Mouse (Mus musculus): ENCODE measurements at regions not wholly inside any gene's neighbourhood (a gene's known extent, or its start where the extent isn't known, plus 50 kb on each side); places are given as distances from the start of the nearest gene placed in this dataset.

DNA sequence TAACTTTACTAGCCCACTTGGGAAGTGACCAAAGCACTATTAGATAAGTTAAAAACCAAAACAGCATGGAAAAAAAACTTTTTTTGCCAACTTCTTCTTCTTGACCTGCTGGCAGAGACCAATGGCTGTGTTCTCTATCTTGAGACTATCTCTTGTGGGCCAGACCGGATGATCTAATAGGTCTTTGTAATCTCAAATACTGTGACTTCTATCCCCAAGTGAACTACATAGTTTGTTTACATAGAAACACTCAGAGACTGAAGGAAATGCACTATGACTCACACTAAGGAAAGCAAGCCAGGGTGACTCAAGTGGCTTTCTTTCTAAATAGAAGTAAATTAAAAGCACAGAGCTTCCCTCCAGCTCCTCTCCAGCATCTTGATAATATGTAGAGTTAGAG is 384.3 kb upstream of the Ubash3b start:
- ATAC-seq = no peak

DNA sequence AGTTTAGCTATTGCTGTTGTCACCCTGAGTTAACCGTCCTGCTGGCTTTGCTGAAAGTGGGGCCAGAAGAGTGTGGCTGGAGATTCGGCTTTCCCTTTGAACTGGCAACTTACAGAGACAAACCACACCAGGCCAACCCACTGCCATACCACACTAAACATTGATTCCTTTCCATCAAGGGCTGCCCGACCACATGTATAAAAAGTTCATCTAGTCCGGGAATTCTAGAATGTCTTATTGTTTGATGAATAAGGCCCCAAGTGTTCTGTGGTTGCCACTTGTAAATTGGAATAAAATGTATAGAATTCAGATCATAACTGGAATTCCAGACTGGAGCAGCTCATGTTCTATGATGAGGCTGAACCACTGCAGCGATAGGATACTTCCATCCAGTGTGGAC is 381.0 kb upstream of the Ubash3b start:
- no peak for ATAC-seq

DNA sequence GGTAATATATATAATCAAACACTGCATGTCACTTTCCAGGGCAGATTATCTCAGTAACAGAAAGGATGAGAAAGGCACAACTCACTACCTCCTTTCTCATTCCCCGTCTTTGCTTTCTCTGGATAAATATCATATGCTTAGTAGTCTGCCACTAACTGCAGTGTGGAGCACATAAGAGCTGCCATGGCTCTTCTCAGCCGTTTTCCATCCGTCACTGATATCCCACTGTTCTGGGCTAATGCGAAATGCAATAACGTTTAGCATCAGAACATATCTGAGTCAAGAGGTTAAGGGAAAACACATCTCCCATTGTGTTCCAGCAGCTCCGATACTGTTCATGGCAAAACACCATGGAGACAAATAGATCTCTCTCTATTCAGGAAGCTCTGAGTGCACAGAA is 379.8 kb upstream of the Ubash3b start:
- ATAC-seq = no peak

GRCm38 (mm10) chr9:41532786-41533185 is 371.3 kb upstream of the Ubash3b start:
- ATAC-seq = no peak

DNA sequence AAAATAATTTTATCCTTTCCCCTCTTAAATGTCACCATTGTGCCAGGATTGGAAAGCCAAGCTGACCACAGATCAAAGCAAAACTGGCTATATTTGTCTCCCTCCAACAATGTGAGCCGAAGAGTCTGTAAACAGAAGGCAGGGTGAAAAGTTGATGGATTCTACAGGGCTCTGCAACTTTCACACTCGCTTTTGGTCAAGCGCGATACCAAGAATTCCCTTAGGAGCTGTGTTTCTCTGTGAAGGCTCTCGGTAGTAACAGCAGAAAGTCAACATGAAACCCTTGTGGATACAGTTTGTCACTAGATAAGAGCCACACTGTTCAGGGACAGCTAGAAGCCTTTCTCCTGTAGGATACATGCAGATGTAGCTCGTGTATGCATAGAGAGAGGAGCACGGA is 370.8 kb upstream of the Ubash3b start:
- ATAC-seq = no peak

DNA sequence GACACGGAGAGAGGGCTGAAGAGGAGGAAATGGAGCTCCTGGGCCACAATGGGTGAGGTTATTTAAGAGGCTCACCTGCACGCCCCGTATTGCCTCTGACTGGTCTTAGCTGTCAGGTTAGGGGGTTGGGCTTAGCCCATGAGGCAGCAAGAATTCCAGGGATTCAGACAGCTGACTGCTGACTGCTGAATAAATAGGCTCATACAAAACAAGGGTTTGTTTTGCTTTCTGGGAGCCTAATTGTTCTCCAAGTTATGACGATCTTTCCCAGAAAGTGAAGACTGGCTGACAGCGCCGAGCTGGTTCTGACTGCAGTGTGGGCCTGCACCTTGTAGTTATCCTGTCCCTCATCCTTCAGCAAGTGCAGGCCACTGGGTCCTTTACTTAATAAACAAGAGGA is 370.1 kb upstream of the Ubash3b start:
- ATAC-seq = no peak

GRCm38 (mm10) chr9:41526126-41526525 is 364.6 kb upstream of the Ubash3b start:
- no peak for ATAC-seq

- ATAC-seq = no peak
Observed at GRCm38 (mm10) chr9:41525534-41525933, 364.0 kb upstream of the Ubash3b start.

GRCm38 (mm10) chr9:41524591-41524990 is 363.1 kb upstream of the Ubash3b start:
- ATAC-seq = no peak

- no peak for ATAC-seq
Observed at GRCm38 (mm10) chr9:41523969-41524368, 362.5 kb upstream of the Ubash3b start.

DNA sequence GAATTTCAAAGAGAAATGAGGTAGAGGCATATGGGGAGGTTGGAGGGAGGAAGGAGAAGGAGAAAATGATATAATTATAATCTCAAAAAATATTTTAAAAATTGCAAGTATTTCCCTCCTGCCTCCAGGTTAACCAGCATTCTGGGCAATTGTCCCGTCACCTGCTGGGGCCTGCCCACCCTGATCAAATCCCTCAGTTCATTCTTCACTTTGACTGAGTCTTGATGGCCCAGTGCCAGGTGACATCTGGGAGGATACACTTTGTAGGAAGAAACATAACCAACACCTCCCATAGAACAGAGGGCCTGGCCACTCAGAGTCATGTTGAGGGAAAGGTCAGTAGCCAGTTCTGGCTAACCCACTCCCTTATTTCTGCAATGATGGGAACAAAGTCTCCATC is 360.8 kb upstream of the Ubash3b start:
- ATAC-seq = no peak

- ATAC-seq = no peak
Observed at GRCm38 (mm10) chr9:41517787-41518186, 356.3 kb upstream of the Ubash3b start.

- ATAC-seq = no peak
Observed at GRCm38 (mm10) chr9:41517053-41517696, 355.7 kb upstream of the Ubash3b start.

DNA sequence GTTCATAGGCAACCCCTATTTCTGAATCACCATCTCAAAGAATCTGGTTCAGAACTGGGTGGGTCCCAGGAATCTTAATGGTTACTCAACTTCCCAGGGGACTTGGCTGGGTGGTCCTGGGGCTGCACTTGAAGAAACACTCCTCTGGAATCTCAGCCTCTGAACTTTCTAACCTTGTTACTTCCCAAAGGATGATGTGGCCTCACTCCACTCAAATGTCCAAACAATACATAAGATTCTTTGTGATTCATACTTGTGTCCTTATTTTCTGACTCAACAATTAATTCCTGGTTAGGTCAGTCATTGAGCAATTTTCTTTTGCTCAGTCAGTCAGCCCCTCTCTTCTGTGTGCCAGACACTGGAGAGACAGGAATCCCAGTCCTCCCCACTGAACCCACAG is 353.7 kb upstream of the Ubash3b start:
- ATAC-seq = no peak

DNA sequence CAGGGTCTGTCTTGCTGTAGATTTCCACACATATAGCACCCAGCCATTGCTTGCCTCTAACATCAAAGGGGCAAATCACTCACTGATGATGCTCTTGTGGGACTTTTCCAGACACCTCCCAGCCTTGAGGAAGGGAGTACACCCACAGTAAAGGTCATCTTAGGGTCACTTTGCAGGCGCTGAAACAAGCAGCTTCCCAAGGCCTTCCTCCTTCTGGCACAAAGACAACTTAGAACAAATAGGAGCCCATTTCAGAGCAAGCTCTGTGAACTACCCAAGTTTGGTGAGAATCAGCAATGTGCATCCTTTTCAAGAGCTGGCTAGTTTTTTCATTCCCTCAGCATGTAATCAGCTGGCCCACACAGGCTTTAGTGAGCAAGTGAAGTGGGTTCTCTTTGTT is 352.2 kb upstream of the Ubash3b start:
- ATAC-seq = no peak

GRCm38 (mm10) chr9:41509597-41509996 is 348.1 kb upstream of the Ubash3b start:
- ATAC-seq = no peak

- no peak for ATAC-seq
Observed at GRCm38 (mm10) chr9:41508746-41509145, 347.2 kb upstream of the Ubash3b start.

DNA sequence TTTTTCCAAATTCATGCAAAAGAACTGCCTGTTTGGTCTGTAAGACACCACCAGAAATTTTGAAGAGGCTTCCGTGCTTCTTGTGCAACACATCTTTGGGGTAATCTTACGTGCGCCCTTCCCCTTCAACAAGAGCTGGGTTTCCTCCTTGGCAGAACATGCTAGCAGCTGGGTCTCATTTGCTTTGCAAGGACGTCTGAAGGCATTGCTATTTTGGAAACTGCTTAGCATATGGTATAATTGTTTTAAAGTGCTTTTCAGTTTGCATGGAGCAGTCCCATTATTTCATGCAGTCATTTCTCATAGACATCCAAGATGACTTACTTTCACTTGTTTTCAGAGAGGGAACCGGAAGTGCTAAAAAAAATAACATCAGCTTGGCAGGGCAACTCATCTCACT is 336.8 kb upstream of the Ubash3b start:
- no peak for ATAC-seq

- ATAC-seq = no peak
Observed at GRCm38 (mm10) chr9:41490112-41490511, 328.6 kb upstream of the Ubash3b start.

DNA sequence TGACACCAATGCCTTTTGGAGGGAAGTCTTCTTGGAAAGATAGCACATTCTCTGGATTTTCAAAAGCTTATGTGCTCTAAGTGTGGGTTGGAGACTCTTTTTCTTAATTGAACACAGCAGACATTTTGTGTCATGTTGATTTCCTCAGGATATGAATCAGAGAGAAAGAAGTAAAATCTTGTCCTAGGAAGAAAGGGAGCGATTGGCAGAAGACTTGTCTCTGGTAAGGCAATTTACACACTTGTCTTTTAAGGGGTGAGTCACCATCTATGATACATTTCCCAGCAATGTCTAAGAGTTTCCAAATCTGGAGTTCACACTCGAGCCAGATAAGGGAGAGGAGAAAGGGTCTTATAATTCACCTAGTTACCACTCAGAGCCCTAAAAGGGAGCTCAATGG is 326.5 kb upstream of the Ubash3b start:
- no peak for ATAC-seq

DNA sequence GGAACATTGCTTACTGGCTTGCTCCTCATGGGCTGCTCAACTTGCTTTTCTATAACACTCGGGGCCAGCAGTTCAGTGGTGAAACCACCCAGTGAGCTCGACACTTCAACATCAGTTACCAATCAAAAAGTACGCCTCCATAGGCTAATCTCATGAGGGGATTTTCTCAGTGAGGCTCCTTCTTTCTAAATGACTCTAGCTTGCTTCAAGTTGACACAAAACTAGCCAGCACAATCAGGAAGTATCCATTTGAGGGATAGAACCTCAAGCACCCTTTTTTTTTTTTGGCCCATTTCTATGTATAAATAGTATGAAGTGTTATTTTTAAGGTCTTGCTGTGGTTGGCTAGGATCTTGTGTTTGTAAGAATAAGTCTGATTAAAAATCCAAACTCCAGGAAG is 321.7 kb upstream of the Ubash3b start:
- no peak for ATAC-seq

- ATAC-seq = no peak
Observed at GRCm38 (mm10) chr9:41481611-41482266, 320.2 kb upstream of the Ubash3b start.

DNA sequence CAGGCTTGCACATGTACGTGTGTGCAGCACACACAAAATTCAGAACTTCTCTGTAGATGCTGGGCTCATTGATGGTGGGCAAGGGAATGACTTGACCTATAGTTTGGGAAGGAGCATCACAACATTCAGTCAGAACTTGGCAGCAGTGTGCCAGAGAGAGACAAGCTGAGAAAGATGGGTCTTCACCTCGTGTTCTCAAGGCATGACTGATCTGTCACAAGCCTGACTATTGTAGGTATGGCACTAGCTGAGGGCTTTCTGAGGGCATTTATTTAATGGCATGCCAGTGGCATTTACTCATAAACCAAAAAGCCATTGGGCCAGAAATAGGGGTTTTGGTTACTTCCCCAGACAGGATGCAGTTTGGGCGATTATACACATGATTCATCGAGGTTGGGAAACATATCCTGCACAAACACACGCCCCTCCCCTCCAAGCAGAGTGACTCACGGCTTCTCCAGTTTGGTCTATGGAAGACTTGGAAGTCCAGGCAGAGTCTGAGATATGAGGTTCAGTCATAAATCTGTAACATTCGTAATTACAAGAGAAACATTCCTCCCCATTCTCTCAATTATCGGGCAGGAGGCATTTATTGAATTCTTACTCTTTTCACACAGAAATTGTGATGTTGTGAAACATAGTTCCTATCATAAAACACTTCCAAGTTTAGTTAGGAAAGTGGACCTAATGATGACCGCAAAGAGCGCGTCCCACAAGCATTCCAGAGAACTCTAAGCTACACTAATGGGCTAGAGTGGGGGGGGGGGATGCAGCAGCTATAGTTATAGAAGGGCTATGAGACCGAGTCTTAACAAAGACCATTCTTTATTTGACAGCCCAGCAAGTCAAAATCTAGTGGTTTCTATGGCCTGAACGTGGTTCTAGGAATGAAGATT is 318.6 kb upstream of the Ubash3b start:
- no peak for ATAC-seq

- ATAC-seq = no peak
Observed at GRCm38 (mm10) chr9:41479085-41479484, 317.6 kb upstream of the Ubash3b start.

All from CD4-positive, CD25-positive, alpha-beta regulatory T cell, adult 4 months (primary cell).